In the genomic region with DNA sequence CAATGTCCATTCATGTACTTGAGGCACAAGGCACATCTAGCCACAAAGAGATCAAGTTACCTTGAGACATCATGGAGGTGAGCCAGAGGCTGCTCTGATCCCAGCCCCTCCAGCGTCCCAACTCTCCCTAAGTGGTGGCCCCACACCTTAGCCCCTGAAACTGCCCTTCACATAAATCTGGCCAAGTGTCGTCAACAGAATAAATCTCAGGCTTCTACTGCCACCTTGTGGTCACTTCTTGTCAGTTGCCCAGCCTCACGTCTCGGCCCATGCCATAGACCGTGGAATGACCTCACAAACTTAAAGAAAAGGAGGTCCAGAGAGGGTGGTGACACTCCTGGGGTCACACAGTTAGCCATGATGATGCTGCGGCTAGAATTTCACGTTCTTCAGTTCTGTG, we compare ENCODE assay signal across 9 mouse cellular contexts.
DNase-seq lines count a peak whose midpoint lies in the region; ATAC-seq lines count a peak whose summit lies in the region.
"Had no signal": no experiment of that assay in that cellular context is flagged by ENCODE, and none has a peak within 500 bp of the region (broad histone marks: within the 10 kb centered on the region; RNA-seq: fewer than 3 reads in every experiment).

No protein-coding gene starts in this region.

- no peaks in the 10 kb centered on the region for H3K36me3 ChIP-seq in forebrain, embryonic 15.5 days
- H3K36me3 ChIP-seq in hindbrain, embryonic 13.5 days, result no peaks in the 10 kb centered on the region

- H3K4me3 ChIP-seq in forebrain, embryonic 15.5 days, result no peak overlapping the region
- H3K4me3 ChIP-seq in hindbrain, embryonic 13.5 days, result no peak overlapping the region

- no peaks in the 10 kb centered on the region for H3K27me3 ChIP-seq in forebrain, embryonic 15.5 days
- peaks cover 8% of the 10 kb centered on the region; the same call in 1 of the 2 replicates for H3K27me3 ChIP-seq in hindbrain, embryonic 13.5 days

- peak; percentile 56; the same call in 1 of the 2 replicates for ATAC-seq in cerebellum, adult (ENCODE audit: insufficient number of reproducible peaks, low FRiP score, low TSS enrichment)
- ATAC-seq in forebrain, embryonic 15.5 days (replicated peaks), result 0 out of 2 replicates have a peak, but pooled peaks have one; percentile 23
- 0 out of 2 replicates have a peak, but pooled peaks have one; percentile 21 for ATAC-seq in hindbrain, embryonic 13.5 days (ENCODE audit: low FRiP score)
- no peak for ATAC-seq in activated CD4-positive, CD25-positive, alpha-beta regulatory T cell, adult 4 months

- WGBS in forebrain, embryonic 15.5 days, result 8% methylated on average over 7 of the region's 7 CpGs
- WGBS in hindbrain, embryonic 13.5 days, result 4% methylated on average over 7 of the region's 7 CpGs

- H3K4me1 ChIP-seq in forebrain, embryonic 15.5 days, result no peaks in the 10 kb centered on the region
- no peaks in the 10 kb centered on the region for H3K4me1 ChIP-seq in hindbrain, embryonic 13.5 days (replicated peaks)

- no peaks in the 10 kb centered on the region for H3K9me3 ChIP-seq in forebrain, embryonic 15.5 days
- no peaks in the 10 kb centered on the region for H3K9me3 ChIP-seq in hindbrain, embryonic 13.5 days

- no peak overlapping the region for H3K4me2 ChIP-seq in forebrain, embryonic 15.5 days (replicated peaks)
- H3K4me2 ChIP-seq in hindbrain, embryonic 13.5 days, result no peak overlapping the region

- peak; percentile 82 for DNase-seq in NIH3T3 (ENCODE audit: low read depth)
- peak; percentile 70 to 77 for DNase-seq in layer of hippocampus, postnatal 10 days (ENCODE audit: low spot score in 2 of 2)
- peak; percentile 68 for DNase-seq in lung, postnatal 10 days
- peak; percentile 52 for DNase-seq in right cerebral cortex, postnatal 14 days

- H3K9ac ChIP-seq in forebrain, embryonic 15.5 days (replicated peaks), result no peak overlapping the region
- H3K9ac ChIP-seq in hindbrain, embryonic 13.5 days, result no peak overlapping the region

- H3K27ac ChIP-seq in forebrain, embryonic 15.5 days (replicated peaks), result no peak overlapping the region
- H3K27ac ChIP-seq in hindbrain, embryonic 13.5 days, result no peak overlapping the region
- H3K27ac ChIP-seq: macrophage had no signal
